Mouse (Mus musculus) forebrain, embryonic 15.5 days (tissue): ENCODE results near the gene Midn. TPM values are rescaled to one million over a fixed set of nuclear protein-coding genes. Genes with fewer than 3 reads are reported as not detected.
A peak's percentile ranks its signal among the peaks of the same experiment; 100 is the strongest.

Source experiments
- ATAC-seq: fragments of 200-750 bp; cut with Nextera tagmentation; replicated peaks from 2 replicates; pipeline ENCODE4 v1.8.0; 2017; ENCODE audit warnings: mild to moderate bottlenecking, moderate TSS enrichment, moderate library complexity
- H3K27ac ChIP-seq: fragments of 300-500 bp; sonication (generic); replicated peaks from 2 replicates; pipeline ENCODE4 v1.5.1; 2015; ENCODE audit warnings: mild to moderate bottlenecking, inconsistent platforms
- H3K27me3 ChIP-seq: fragments of 300-500 bp; sonication (generic); 2 replicates; pipeline ENCODE4 v1.6.1; 2015; ENCODE audit warnings: inconsistent platforms
- H3K36me3 ChIP-seq: fragments of 300-500 bp; sonication (generic); 2 replicates; pipeline ENCODE4 v1.6.1; 2015; ENCODE audit warnings: mild to moderate bottlenecking, inconsistent platforms
- H3K4me1 ChIP-seq: fragments of 300-500 bp; sonication (generic); 2 replicates; pipeline ENCODE4 v1.6.1; 2015; ENCODE audit warnings: inconsistent platforms
- H3K4me2 ChIP-seq: fragments of 300-500 bp; sonication (generic); replicated peaks from 2 replicates; pipeline ENCODE4 v1.6.1; 2015; ENCODE audit warnings: mild to moderate bottlenecking, inconsistent platforms
- H3K4me3 ChIP-seq: fragments of 300-500 bp; sonication (generic); 2 replicates; pipeline ENCODE4 v1.5.1; 2015; ENCODE audit warnings: mild to moderate bottlenecking, inconsistent platforms
- H3K9ac ChIP-seq: fragments of 300-500 bp; sonication (generic); replicated peaks from 2 replicates; pipeline ENCODE4 v1.6.1; 2015; ENCODE audit warnings: mild to moderate bottlenecking, inconsistent platforms
- H3K9me3 ChIP-seq: fragments of 300-500 bp; sonication (generic); 2 replicates; pipeline ENCODE4 v1.6.1; 2016; ENCODE audit warnings: inconsistent platforms
- WGBS: fragments of 180-500 bp; shearing (Covaris S2); methylation state at CpG from one replicate; pipeline ENCODE4 v1.1.7; 2015; ENCODE audit warnings: mixed read lengths; 5-methylcytosine and 5-hydroxymethylcytosine counted together
- polyA plus RNA-seq: library from polyadenylated mRNA; unstranded; fragments of >200 nt; fragmentation: Nextera tagmentation; extraction: Ambion mirVana; gene quantifications from 2 replicates; pipeline ENCODE4 v1.2.1, GENCODE M21; 2015

Gene Midn
- polyA plus RNA-seq, 1 experiment from 2014 or later, result 34.9 TPM

DNA sequence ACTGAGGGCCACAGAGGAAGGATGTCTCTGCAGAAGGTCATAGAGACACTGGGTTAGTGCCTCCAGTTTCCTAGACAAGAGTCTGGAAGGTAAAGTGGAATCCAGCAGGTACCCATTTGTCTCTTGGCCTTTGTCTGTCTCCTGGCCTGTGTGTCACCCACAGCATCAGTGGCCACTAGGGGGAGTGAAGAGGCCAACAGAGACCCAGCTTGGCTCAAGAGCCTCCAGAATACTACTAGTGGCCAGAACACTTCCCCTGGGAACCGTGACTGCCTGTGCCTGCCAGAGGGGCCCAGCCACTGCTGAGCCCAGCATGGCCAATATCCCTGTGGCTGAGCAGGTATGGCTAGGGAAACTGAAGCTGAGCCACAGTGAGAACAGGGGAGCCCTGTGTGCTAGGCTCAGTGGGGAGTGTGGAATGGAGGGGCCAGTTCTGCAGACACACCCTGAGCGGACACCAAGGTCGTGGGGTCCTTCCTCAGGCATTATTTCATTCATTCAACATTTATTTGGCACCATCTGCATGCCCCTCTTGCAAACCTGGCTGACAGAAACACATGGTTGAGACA, 51.5 kb downstream of the Midn start:
- Histone ChIP-seq H3K4me2 (no peak overlapping the region), H3K27ac (no peak overlapping the region), H3K4me1 (peaks cover 9% of the 10 kb centered on the region), H3K27me3 (no peaks in the 10 kb centered on the region), H3K9ac (no peak overlapping the region), H3K9me3 (no peaks in the 10 kb centered on the region), H3K4me3 (no peak overlapping the region), H3K36me3 (no peaks in the 10 kb centered on the region)
- peak; percentile 73 for ATAC-seq
- 59% methylated on average over 3 of the region's 3 CpGs for WGBS

DNA sequence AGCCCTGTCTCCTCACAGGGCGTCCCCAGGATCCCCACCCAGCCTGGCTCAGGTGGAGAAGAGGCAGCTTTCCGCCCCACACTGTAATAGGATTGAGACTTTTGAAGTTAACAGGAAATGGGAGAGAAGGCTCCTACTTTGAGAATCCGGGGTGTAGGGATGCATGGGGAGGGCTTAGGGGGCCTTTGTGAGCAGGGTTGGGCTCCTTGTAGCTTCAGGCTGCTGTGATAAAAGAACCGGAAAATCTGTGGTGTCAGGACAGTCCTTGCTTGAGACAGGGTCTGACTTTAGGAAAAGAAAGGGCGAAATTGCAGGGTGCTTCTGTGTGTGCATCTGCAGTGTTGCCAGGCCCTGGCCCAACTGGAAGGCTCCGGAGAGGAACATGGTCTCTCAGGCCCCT, 52.4 kb downstream of the Midn start:
- Histone ChIP-seq H3K27me3 (no peaks in the 10 kb centered on the region), H3K36me3 (no peaks in the 10 kb centered on the region), H3K9ac (no peak overlapping the region), H3K4me2 (no peak overlapping the region), H3K27ac (no peak overlapping the region), H3K4me3 (no peak overlapping the region), H3K4me1 (peaks cover 9% of the 10 kb centered on the region), H3K9me3 (no peaks in the 10 kb centered on the region)
- 78% methylated on average over 6 of the region's 6 CpGs for WGBS
- ATAC-seq, result no peak

DNA sequence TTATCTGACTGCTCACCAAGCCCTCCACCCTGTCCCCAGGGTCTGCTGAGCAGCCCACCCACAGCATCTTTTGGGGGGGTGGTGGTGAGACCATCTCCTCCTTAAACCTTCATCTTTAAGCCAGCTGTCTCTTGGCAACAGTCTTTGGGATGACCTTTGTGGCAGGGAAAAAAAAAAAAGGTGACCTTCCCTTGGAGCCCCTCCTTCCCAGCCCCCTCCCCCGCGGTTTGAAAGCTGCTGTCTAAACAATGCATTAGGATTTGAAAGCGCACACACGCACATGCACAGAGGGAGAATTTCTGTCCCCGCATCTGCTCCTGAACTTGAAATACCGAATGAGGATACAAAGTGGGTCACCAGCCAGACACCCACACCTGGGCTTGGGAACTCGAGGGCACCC, 56.0 kb downstream of the Midn start:
- H3K27me3 ChIP-seq, result no peaks in the 10 kb centered on the region
- no peak for ATAC-seq
- no peak overlapping the region for H3K4me2 ChIP-seq
- H3K27ac ChIP-seq, result peak overlapping the region; percentile 14; the same call in 1 of the 2 replicates
- no peak overlapping the region for H3K4me3 ChIP-seq
- no peaks in the 10 kb centered on the region for H3K36me3 ChIP-seq
- 9% methylated on average over 7 of the region's 7 CpGs for WGBS
- no peak overlapping the region; the same call in 1 of the 2 replicates for H3K9ac ChIP-seq
- H3K9me3 ChIP-seq, result no peaks in the 10 kb centered on the region
- peaks cover 17% of the 10 kb centered on the region for H3K4me1 ChIP-seq

GRCm38 (mm10) chr10:80207201-80207600, 59.1 kb downstream of the Midn start:
- no peak overlapping the region for H3K4me2 ChIP-seq
- 56% methylated on average over 1 of the region's 1 CpGs for WGBS
- H3K27me3 ChIP-seq, result no peaks in the 10 kb centered on the region
- H3K27ac ChIP-seq, result no peak overlapping the region
- no peak overlapping the region for H3K9ac ChIP-seq
- no peaks in the 10 kb centered on the region for H3K36me3 ChIP-seq
- peaks cover 21% of the 10 kb centered on the region for H3K4me1 ChIP-seq
- H3K4me3 ChIP-seq, result no peak overlapping the region
- no peaks in the 10 kb centered on the region for H3K9me3 ChIP-seq
- ATAC-seq, result no peak

GRCm38 (mm10) chr10:80207676-80208075, 59.6 kb downstream of the Midn start:
- no peaks in the 10 kb centered on the region for H3K9me3 ChIP-seq
- H3K36me3 ChIP-seq, result no peaks in the 10 kb centered on the region
- H3K27me3 ChIP-seq, result no peaks in the 10 kb centered on the region
- ATAC-seq, result no peak
- H3K9ac ChIP-seq, result no peak overlapping the region
- no peak overlapping the region for H3K4me3 ChIP-seq
- H3K27ac ChIP-seq, result no peak overlapping the region
- H3K4me1 ChIP-seq, result peaks cover 21% of the 10 kb centered on the region
- 49% methylated on average over 10 of the region's 10 CpGs for WGBS
- H3K4me2 ChIP-seq, result no peak overlapping the region

Other genes starting within 250 kb of the Midn start
- 53.2 and 56.6 TPM in 2 replicates for gene Med16, start 239.3 kb upstream of the Midn start, polyA plus RNA-seq
- 10.4 and 21.1 TPM in 2 replicates for gene Gm26602, start 237.4 kb upstream of the Midn start, polyA plus RNA-seq
- 2.2 and 2.7 TPM in 2 replicates for gene Kiss1r, start 231.3 kb upstream of the Midn start, polyA plus RNA-seq
- gene R3hdm4, start 227.1 kb upstream of the Midn start, polyA plus RNA-seq, result 272 and 277 TPM in 2 replicates
- 2.7 and 3.1 TPM in 2 replicates for gene Arid3a, start 221.2 kb upstream of the Midn start, polyA plus RNA-seq
- gene Wdr18, start 188.1 kb upstream of the Midn start, polyA plus RNA-seq, result 89.2 and 94.3 TPM in 2 replicates
- gene Grin3b, start 177.6 kb upstream of the Midn start, polyA plus RNA-seq, result 0.50 and 0.63 TPM in 2 replicates
- 21.7 and 23.1 TPM in 2 replicates for gene Tmem259, start 163.9 kb upstream of the Midn start, polyA plus RNA-seq
- 26.7 and 29.1 TPM in 2 replicates for gene Cnn2, start 159.7 kb upstream of the Midn start, polyA plus RNA-seq
- gene Abca7, start 151.8 kb upstream of the Midn start, polyA plus RNA-seq, result 3.7 and 4.1 TPM in 2 replicates
- gene Arhgap45, start 131.6 kb upstream of the Midn start, polyA plus RNA-seq, result 1.3 TPM in 2 replicates
- 179 and 186 TPM in 2 replicates for gene Polr2e, start 108.5 kb upstream of the Midn start, polyA plus RNA-seq
- gene Gpx4, start 101.1 kb upstream of the Midn start, polyA plus RNA-seq, result 472 and 476 TPM in 2 replicates
- gene Sbno2, start 42.7 kb upstream of the Midn start, polyA plus RNA-seq, result 13.4 TPM in 2 replicates
- gene Stk11, start 32.5 kb upstream of the Midn start, polyA plus RNA-seq, result 20.3 and 21.5 TPM in 2 replicates
- gene Atp5d, start 9.6 kb upstream of the Midn start, polyA plus RNA-seq, result 437 and 444 TPM in 2 replicates
- gene Cbarp, start 7.4 kb upstream of the Midn start, polyA plus RNA-seq, result 29.7 and 39.5 TPM in 2 replicates
- gene Cirbp, start 17.7 kb downstream of the Midn start, polyA plus RNA-seq, result 350 and 358 TPM in 2 replicates
- 9.7 and 12.7 TPM in 2 replicates for gene 1600002K03Rik, start 24.7 kb downstream of the Midn start, polyA plus RNA-seq
- 35.8 and 36.5 TPM in 2 replicates for gene Efna2, start 31.2 kb downstream of the Midn start, polyA plus RNA-seq
- 49.9 and 52.8 TPM in 2 replicates for gene Mum1, start 78.2 kb downstream of the Midn start, polyA plus RNA-seq
- gene Ndufs7, start 100.8 kb downstream of the Midn start, polyA plus RNA-seq, result 248 and 260 TPM in 2 replicates
- 21.3 and 24.0 TPM in 2 replicates for gene Gamt, start 112.7 kb downstream of the Midn start, polyA plus RNA-seq
- gene Dazap1, start 113.2 kb downstream of the Midn start, polyA plus RNA-seq, result 70.0 and 78.4 TPM in 2 replicates
- gene Rps15, start 144.2 kb downstream of the Midn start, polyA plus RNA-seq, result 628 and 651 TPM in 2 replicates
- gene Apc2, start 147.7 kb downstream of the Midn start, polyA plus RNA-seq, result 205 and 210 TPM in 2 replicates
- 36.9 and 38.1 TPM in 2 replicates for gene 2310011J03Rik, start 172.3 kb downstream of the Midn start, polyA plus RNA-seq
- 2.5 and 2.6 TPM in 2 replicates for gene Pcsk4, start 181.2 kb downstream of the Midn start, polyA plus RNA-seq
- gene Reep6, start 181.7 kb downstream of the Midn start, polyA plus RNA-seq, result 2.6 and 2.9 TPM in 2 replicates
- gene Adamtsl5, start 200.1 kb downstream of the Midn start, polyA plus RNA-seq, result 0.32 and 0.61 TPM in 2 replicates
- gene Plk5, start 208.2 kb downstream of the Midn start, polyA plus RNA-seq, result 2.2 and 2.7 TPM in 2 replicates
- 22.0 and 22.7 TPM in 2 replicates for gene Mex3d, start 239.4 kb downstream of the Midn start, polyA plus RNA-seq